ENCODE assay signal across 7 mouse cellular contexts in genomic region chr4:148805161-148805810, GRCm38 (mm10). TPM values are rescaled to one million over a fixed set of nuclear protein-coding genes. Genes with fewer than 3 reads are reported as not detected.
A peak's percentile ranks its signal among the peaks of the same experiment; 100 is the strongest.
DNase-seq lines count a peak whose midpoint lies in the region; ATAC-seq lines count a peak whose summit lies in the region.

No protein-coding gene starts in this region.

- H3K4me1 ChIP-seq in embryonic facial prominence, embryonic 11.5 days (ENCODE audit: control insufficient read depth, insufficient read depth, low read length) = peaks cover 15% of the 10 kb centered on the region
- peaks cover 48% of the 10 kb centered on the region for H3K4me1 ChIP-seq in limb, embryonic 12.5 days (replicated peaks)

- no peak overlapping the region for H3K27ac ChIP-seq in embryonic facial prominence, embryonic 11.5 days (replicated peaks; ENCODE audit: low read depth, low read length)
- no peak overlapping the region for H3K27ac ChIP-seq in limb, embryonic 12.5 days

- H3K27me3 ChIP-seq in embryonic facial prominence, embryonic 11.5 days (ENCODE audit: control insufficient read depth, insufficient read depth, low read length) = peaks cover 36% of the 10 kb centered on the region
- peaks cover 79% of the 10 kb centered on the region for H3K27me3 ChIP-seq in limb, embryonic 12.5 days

- peak overlapping the region; percentile 84 for H3K4me2 ChIP-seq in embryonic facial prominence, embryonic 11.5 days (ENCODE audit: low read depth, low read length)
- H3K4me2 ChIP-seq in limb, embryonic 12.5 days = peak overlapping the region; percentile 100

- no peaks in the 10 kb centered on the region for H3K9me3 ChIP-seq in embryonic facial prominence, embryonic 11.5 days (replicated peaks; ENCODE audit: control insufficient read depth, low read length)
- H3K9me3 ChIP-seq in limb, embryonic 12.5 days = no peaks in the 10 kb centered on the region

- H3K36me3 ChIP-seq in embryonic facial prominence, embryonic 11.5 days (replicated peaks; ENCODE audit: control insufficient read depth, insufficient read depth, low read depth, low read length) = no peaks in the 10 kb centered on the region
- H3K36me3 ChIP-seq in limb, embryonic 12.5 days = no peaks in the 10 kb centered on the region

- WGBS in embryonic facial prominence, embryonic 11.5 days = under 1% methylated on average over 42 of the region's 42 CpGs
- WGBS in limb, embryonic 12.5 days = under 1% methylated on average over 42 of the region's 42 CpGs

- H3K4me3 ChIP-seq in embryonic facial prominence, embryonic 11.5 days (ENCODE audit: low read depth, low read length) = peak overlapping the region; percentile 44
- peak overlapping the region; percentile 52 for H3K4me3 ChIP-seq in limb, embryonic 12.5 days (replicated peaks)

- no peak for ATAC-seq in embryonic facial prominence, embryonic 11.5 days (replicated peaks; ENCODE audit: insufficient number of reproducible peaks, low FRiP score, low TSS enrichment, low read depth)
- ATAC-seq in limb, embryonic 12.5 days (ENCODE audit: insufficient number of reproducible peaks, insufficient read depth, low FRiP score, low TSS enrichment, low read depth) = no peak

- intact Hi-C loops in heart, postnatal 10 days (cut with DNase I) = loop anchor here (2.0 to 5.0 kb wide), 2 partner anchors 58 to 97 kb away; no protein-coding TSS in a partner anchor

- DNase-seq in adrenal gland, postnatal 10 days = peak; percentile 40
- DNase-seq in embryonic facial prominence, embryonic 11.5 days (ENCODE audit: low spot score) = peak; percentile 15
- DNase-seq in heart, postnatal 10 days = peak; percentile 50 to 62
- DNase-seq in neural tube, embryonic 10.5 days (ENCODE audit: extremely low spot score, low spot score) = peak; percentile 59
- no peak for DNase-seq in cerebellum, adult 11-12 months
- DNase-seq in spleen, postnatal 14 days (ENCODE audit: low spot score in 2 of 2) = no peak

- H3K9ac ChIP-seq in embryonic facial prominence, embryonic 11.5 days (replicated peaks; ENCODE audit: low read length) = peak overlapping the region; percentile 35
- H3K9ac ChIP-seq in limb, embryonic 12.5 days (replicated peaks) = peak overlapping the region; percentile 57

RNA-seq across cellular contexts. Expression of gene Casz1, which starts 1.1 kb away (rescaled TPM):
- total RNA-seq in adrenal gland, postnatal 10 days (2021) = 10 to 100 TPM in 1 of 2 experiments, 1 to 10 TPM in 1; 7.4 to 10.9 TPM
- 1.1 and 2.9 TPM in 2 replicates for polyA plus RNA-seq in embryonic facial prominence, embryonic 11.5 days (2014; fragmentation: Nextera tagmentation; extraction: Ambion mirVana)
- 10 to 100 TPM; 64.7 to 67.2 TPM for total RNA-seq in heart, postnatal 10 days (2021)
- 3.9 and 4.7 TPM in 2 replicates for polyA plus RNA-seq in limb, embryonic 12.5 days (2016; fragmentation: Nextera tagmentation; extraction: Ambion mirVana)

Comparison
In these comparisons a context has a peak if more than half of its experiments do, and no peak if none do; other contexts are left out.
1. DNase-seq: peak in adrenal gland, postnatal 10 days (single experiment), embryonic facial prominence, embryonic 11.5 days (single experiment), heart, postnatal 10 days (2 of 2) and neural tube, embryonic 10.5 days (single experiment); none in cerebellum, adult 11-12 months (single experiment) and spleen, postnatal 14 days (0 of 2).
2. RNA of gene Casz1, which starts 1.1 kb away (total RNA-seq): 64.7 to 67.2 TPM in heart, postnatal 10 days; 7.4 to 10.9 TPM in adrenal gland, postnatal 10 days; every median in the first group is over 4 times any median in the second.